Mouse (Mus musculus) kidney, adult 2 months (tissue): ENCODE measurements around the gene Dolpp1. TPM values are rescaled to one million over a fixed set of nuclear protein-coding genes. Genes with fewer than 3 reads are reported as not detected.

ENCODE experiments used
- DNase-seq: peaks from one replicate; pipeline ENCODE4 v3.0.0; 2021
- H3K27ac ChIP-seq: fragments of 200-500 bp; 2 replicates; pipeline ENCODE4 v1.5.1; 2012; ENCODE audit warnings: low read depth, low read length, control low read depth, inconsistent platforms; ENCODE audit not compliant: insufficient read depth
- H3K27me3 ChIP-seq: fragments of 200-500 bp; replicated peaks from 2 replicates; pipeline ENCODE4 v1.6.1; 2012; ENCODE audit warnings: mild to moderate bottlenecking, moderate library complexity, low read length, inconsistent platforms; ENCODE audit not compliant: control insufficient read depth, insufficient read depth
- H3K36me3 ChIP-seq: fragments of 200-500 bp; 2 replicates; pipeline ENCODE4 v1.6.1; 2012; ENCODE audit warnings: mild to moderate bottlenecking, moderate library complexity, low read length, inconsistent platforms; ENCODE audit not compliant: control insufficient read depth, insufficient read depth
- H3K4me1 ChIP-seq: fragments of 200-500 bp; 2 replicates; pipeline ENCODE4 v1.6.1; 2011; ENCODE audit warnings: low read length; ENCODE audit not compliant: control insufficient read depth, insufficient read depth
- H3K4me3 ChIP-seq: fragments of 200-500 bp; 2 replicates; pipeline ENCODE4 v1.5.1; 2011; ENCODE audit warnings: mild to moderate bottlenecking, low read depth, low read length, control low read depth; ENCODE audit not compliant: insufficient read depth
- CTCF ChIP-seq: fragments of 200-500 bp; conservative IDR thresholded peaks from 2 replicates; pipeline ENCODE4 v1.5.1; 2011; ENCODE audit warnings: low read depth, mild to moderate bottlenecking, control low read depth, low read length, moderate library complexity, mixed read lengths; ENCODE audit not compliant: insufficient read depth, insufficient read length
- POLR2A ChIP-seq: fragments of 200-500 bp; IDR thresholded peaks from one replicate; pipeline ENCODE4 v1.6.1; 2011; ENCODE audit warnings: low read depth, low read length, control low read depth
- WGBS: fragments of 180-500 bp; shearing (Covaris S2); methylation state at CpG from one replicate; pipeline ENCODE4 v1.1.7; 2018; 5-methylcytosine and 5-hydroxymethylcytosine counted together
- polyA plus RNA-seq: library from polyadenylated mRNA; depleted of rRNA; stranded (reverse); fragments of >200 nt; gene quantifications from 2 replicates; pipeline ENCODE4 v1.2.3, GENCODE M21; 2012

Dolpp1 gene
- polyA plus RNA-seq, 1 experiment, result 30.6 TPM

DNA sequence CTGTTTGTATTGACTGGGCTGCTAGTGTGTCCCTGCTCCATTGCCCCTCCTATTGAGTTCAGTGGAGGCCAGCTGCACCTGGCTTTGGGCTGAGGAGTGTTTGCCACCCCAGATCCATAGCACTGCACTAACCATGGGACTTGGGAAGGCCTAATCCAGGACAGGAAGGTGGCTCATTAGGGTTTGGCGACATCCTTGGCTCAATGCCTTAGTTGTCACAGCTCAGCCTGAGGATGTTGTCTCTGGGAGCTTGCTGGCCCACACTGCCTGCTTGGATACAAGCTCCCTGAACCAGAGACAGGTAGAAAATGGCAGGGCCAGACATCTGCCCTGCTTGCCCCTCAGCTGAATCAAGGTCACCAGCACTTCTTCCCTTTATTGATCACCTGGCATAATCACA lies 9.5 kb downstream of the Dolpp1 start:
- Histone ChIP-seq H3K27me3 (no peaks in the 10 kb centered on the region), H3K4me1 (no peaks in the 10 kb centered on the region), H3K36me3 (no peaks in the 10 kb centered on the region; the same call in none of the 2 replicates), H3K4me3 (no peak overlapping the region), H3K27ac (no peak overlapping the region)
- DNase-seq, result no peak
- TF ChIP-seq CTCF (no peak), POLR2A (no peak)
- 58% methylated on average over 1 of the region's 1 CpGs for WGBS

DNA sequence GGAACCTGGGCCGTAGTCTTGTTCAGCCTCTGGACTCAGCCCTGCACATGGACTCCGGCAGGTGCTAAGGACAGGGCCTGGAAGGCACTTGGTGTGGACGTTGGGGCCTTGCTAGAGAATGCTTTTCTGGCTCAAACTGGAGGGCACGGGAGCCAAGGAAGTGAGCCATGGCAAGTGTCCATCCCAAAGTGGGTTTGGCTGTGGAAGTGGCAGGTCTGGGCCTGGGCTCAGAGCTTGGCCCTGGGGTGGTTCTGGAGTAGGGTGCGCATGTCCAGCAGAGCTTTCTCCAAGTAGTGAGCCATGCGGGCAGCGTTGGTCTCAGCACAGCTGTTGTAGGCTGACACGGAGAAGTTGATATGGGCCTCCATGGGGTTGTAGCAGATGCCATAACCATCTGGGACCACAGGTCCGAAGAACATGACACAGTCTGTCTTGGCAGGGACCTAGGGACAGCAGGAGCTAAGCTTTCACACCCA lies 10.3 kb downstream of the Dolpp1 start:
- DNase-seq, result peak; percentile 30

DNA sequence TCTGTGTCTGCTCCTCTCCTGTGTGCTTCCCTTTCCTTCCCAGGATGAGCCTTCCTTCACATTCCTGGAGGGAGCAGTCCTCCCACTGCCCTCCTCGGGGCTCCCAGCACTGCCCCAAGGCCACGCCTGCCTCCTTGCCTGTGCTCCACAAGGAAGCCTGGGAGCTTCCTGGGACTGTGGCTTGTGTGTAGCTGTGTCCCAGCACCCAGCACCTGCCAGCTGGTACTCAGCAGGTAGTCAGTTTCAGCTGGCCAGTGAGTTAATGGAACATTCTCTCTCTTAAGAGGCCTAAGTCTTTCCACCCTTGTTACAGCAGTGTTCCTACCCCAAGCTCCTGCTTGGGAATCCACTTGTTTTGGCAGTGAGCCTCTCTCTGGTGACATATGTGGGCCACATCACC lies 10.8 kb downstream of the Dolpp1 start:
- Histone ChIP-seq H3K36me3 (no peaks in the 10 kb centered on the region), H3K27ac (no peak overlapping the region)

More for the DNA sequence above, 10.3 kb downstream of the Dolpp1 start:
- no peaks in the 10 kb centered on the region; the same call in 1 of the 2 replicates for H3K36me3 ChIP-seq
- no peaks in the 10 kb centered on the region for H3K27me3 ChIP-seq
- H3K4me1 ChIP-seq, result no peaks in the 10 kb centered on the region
- H3K4me3 ChIP-seq, result no peak overlapping the region
- TF ChIP-seq CTCF, result no peak
- no peak for TF ChIP-seq POLR2A
- no peak overlapping the region for H3K27ac ChIP-seq
- WGBS, result 85% methylated on average over 9 of the region's 9 CpGs

DNA sequence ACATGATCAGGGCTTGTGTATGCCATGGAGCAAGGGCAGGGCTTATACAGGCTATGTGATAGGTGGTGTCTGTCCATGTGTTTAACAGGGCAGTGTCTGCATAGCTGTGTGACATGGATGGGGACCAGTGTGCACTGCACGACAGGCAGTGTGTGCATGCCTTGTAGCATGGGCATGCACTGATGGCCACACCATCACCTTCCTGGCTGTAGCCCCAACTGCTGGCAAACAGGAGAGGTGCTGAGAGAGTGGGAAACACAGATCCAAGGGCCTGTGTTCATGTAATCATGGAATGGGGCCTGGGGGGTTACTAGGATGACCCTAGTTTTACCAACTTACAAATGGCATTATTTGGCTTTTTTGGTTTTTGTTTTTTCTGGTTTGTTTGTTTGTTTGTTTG lies 11.8 kb downstream of the Dolpp1 start:
- no peak overlapping the region for H3K4me3 ChIP-seq
- 86% methylated on average over 1 of the region's 1 CpGs for WGBS
- DNase-seq, result no peak
- no peaks in the 10 kb centered on the region for H3K4me1 ChIP-seq
- TF ChIP-seq CTCF (no peak), POLR2A (no peak)
- no peaks in the 10 kb centered on the region for H3K36me3 ChIP-seq
- H3K27me3 ChIP-seq, result no peaks in the 10 kb centered on the region
- no peak overlapping the region for H3K27ac ChIP-seq

More for the DNA sequence above, 10.8 kb downstream of the Dolpp1 start:
- no peak overlapping the region for H3K4me3 ChIP-seq
- 54% methylated on average over 2 of the region's 2 CpGs for WGBS
- no peak for DNase-seq
- TF ChIP-seq CTCF, result no peak
- no peak for TF ChIP-seq POLR2A
- no peaks in the 10 kb centered on the region for H3K27me3 ChIP-seq
- H3K4me1 ChIP-seq, result no peaks in the 10 kb centered on the region

DNA sequence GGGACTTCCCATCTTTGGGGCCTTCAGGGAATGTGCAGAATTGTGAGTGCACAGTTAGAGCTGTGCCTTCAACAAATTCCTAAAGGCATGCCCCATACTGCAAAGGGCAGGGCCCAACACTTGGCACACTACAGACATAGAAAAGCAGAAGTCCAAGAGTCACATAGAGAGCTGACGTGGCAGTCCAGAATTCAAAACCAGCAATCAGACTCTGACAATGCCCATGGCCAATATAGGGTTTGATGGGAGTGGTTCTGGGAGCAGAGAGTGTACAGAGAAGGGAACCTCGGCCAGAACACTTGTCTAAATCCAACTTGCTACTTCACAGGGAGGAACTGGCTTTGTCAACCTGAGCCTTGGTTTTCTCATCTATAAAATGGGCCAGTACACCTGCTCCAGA lies 15.2 kb downstream of the Dolpp1 start:
- no peak for TF ChIP-seq POLR2A
- no peak for TF ChIP-seq CTCF
- H3K36me3 ChIP-seq, result no peaks in the 10 kb centered on the region
- no peaks in the 10 kb centered on the region for H3K27me3 ChIP-seq
- DNase-seq, result no peak
- 79% methylated on average over 2 of the region's 2 CpGs for WGBS
- no peak overlapping the region for H3K27ac ChIP-seq
- no peaks in the 10 kb centered on the region; the same call in 1 of the 2 replicates for H3K4me1 ChIP-seq
- H3K4me3 ChIP-seq, result no peak overlapping the region

DNA sequence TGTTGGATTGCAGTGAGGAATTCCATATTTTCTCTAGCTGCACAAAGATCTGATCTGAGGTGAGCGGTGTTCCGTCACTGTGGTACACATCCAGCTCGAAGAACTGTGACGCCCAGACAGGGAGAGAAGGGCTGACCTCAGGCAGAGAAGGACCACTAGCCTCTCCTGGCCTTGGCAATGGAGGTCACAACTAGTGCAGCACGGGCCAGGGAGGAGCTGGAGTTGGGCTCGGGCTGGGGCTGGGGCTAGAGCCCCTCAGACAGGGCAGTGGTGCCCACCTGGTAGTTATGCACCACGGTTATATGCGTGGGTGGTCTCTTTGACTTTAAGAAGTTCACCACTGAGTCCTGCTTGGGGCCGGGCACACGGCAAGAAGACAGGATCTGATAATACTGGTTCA lies 15.7 kb downstream of the Dolpp1 start:
- WGBS, result 91% methylated on average over 10 of the region's 10 CpGs
- Histone ChIP-seq H3K27me3 (no peaks in the 10 kb centered on the region), H3K36me3 (no peaks in the 10 kb centered on the region), H3K4me1 (no peaks in the 10 kb centered on the region; the same call in 1 of the 2 replicates), H3K27ac (no peak overlapping the region), H3K4me3 (no peak overlapping the region)
- TF ChIP-seq POLR2A, result no peak
- TF ChIP-seq CTCF, result no peak
- no peak for DNase-seq

DNA sequence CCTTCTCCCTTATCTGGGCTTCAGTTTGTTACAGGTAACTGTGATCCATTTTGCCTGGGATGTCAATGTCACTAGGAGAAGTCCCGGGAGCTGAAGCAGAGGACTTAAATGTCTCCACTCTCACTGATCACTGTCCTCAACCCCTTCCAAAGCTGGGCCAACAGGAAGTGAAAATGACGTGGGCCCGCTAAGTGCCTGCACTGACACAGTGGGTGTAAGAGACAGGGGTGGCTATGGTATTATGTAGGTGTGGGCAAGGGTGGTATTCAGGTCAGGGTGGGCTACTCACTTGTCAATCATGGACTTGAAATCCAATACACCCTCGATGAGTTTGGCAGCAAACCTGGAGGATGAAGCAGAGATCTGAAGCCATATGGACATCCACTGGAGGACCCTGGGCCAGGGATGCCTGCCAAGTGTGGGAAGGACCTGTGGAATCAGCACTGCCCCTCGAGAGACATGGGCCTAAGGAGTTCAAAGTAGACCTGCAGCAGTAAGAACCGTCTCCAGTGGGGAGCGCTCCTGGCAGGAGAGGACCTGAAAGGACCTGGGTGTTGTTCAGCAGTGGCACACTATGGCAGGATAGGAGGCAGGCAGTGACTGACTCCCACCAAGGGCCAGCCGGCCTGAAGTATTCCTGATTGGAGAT lies 16.5 kb downstream of the Dolpp1 start:
- TF ChIP-seq POLR2A (no peak), CTCF (no peak)
- 73% methylated on average over 8 of the region's 8 CpGs for WGBS

More for the DNA sequence above, 16.5 kb downstream of the Dolpp1 start:
- Histone ChIP-seq H3K4me3 (no peak overlapping the region), H3K27me3 (no peaks in the 10 kb centered on the region), H3K27ac (no peak overlapping the region), H3K4me1 (peaks cover under 1% of the 10 kb centered on the region; the same call in 1 of the 2 replicates), H3K36me3 (no peaks in the 10 kb centered on the region)
- no peak for DNase-seq
